Mouse (Mus musculus) hindbrain, postnatal 0 days (tissue): ENCODE data around the gene Adgrl2. TPM values are rescaled to one million over a fixed set of nuclear protein-coding genes. Genes with fewer than 3 reads are reported as not detected.

ENCODE experiments used
- ATAC-seq: fragments of 200-750 bp; cut with Nextera tagmentation; 2 replicates; pipeline ENCODE4 v1.8.0; 2017; ENCODE audit warnings: mild to moderate bottlenecking, moderate TSS enrichment, moderate library complexity
- DNase-seq: peaks from one replicate; pipeline ENCODE4 v3.0.0-alpha.2; 2015; ENCODE audit warnings: low spot score
- H3K27ac ChIP-seq: fragments of 300-500 bp; sonication (generic); 2 replicates; pipeline ENCODE4 v1.5.1; 2014; ENCODE audit warnings: mild to moderate bottlenecking
- H3K27me3 ChIP-seq: fragments of 300-500 bp; sonication (generic); 2 replicates; pipeline ENCODE4 v1.6.1; 2014; ENCODE audit warnings: low read length, mixed read lengths; ENCODE audit not compliant: insufficient read depth
- H3K36me3 ChIP-seq: fragments of 300-500 bp; sonication (generic); 2 replicates; pipeline ENCODE4 v1.6.1; 2014; ENCODE audit warnings: low read length, mixed read lengths; ENCODE audit not compliant: insufficient read depth
- H3K4me1 ChIP-seq: fragments of 300-500 bp; sonication (generic); 2 replicates; pipeline ENCODE4 v1.6.1; 2014; ENCODE audit warnings: antibody characterized with exemption, low read length, mixed read lengths; ENCODE audit not compliant: insufficient read depth
- H3K4me2 ChIP-seq: fragments of 300-500 bp; sonication (generic); 2 replicates; pipeline ENCODE4 v1.6.1; 2014; ENCODE audit warnings: low read depth, mild to moderate bottlenecking, low read length, moderate library complexity, mixed read lengths
- H3K4me3 ChIP-seq: fragments of 300-500 bp; sonication (generic); 2 replicates; pipeline ENCODE4 v1.5.1; 2014; ENCODE audit warnings: low read length
- H3K9ac ChIP-seq: fragments of 300-500 bp; sonication (generic); replicated peaks from 2 replicates; pipeline ENCODE4 v1.6.1; 2014; ENCODE audit warnings: mild to moderate bottlenecking, low read length, moderate library complexity, mixed read lengths
- H3K9me3 ChIP-seq: fragments of 300-500 bp; sonication (generic); 2 replicates; pipeline ENCODE4 v1.6.1; 2016; ENCODE audit warnings: low read length, mixed read lengths
- CTCF ChIP-seq: IDR thresholded peaks from 2 replicates; pipeline ENCODE4 v1.5.1; 2016; ENCODE audit warnings: antibody characterized with exemption, control low read depth, low read depth
- WGBS: fragments of 180-500 bp; shearing (Covaris S2); extraction: QIAGEN DNeasy Blood & Tissue Kit; methylation state at CpG from one replicate; pipeline ENCODE4 v1.1.7; 2014; 5-methylcytosine and 5-hydroxymethylcytosine counted together
- polyA plus RNA-seq: library from polyadenylated mRNA; unstranded; fragments of >200 nt; fragmentation: Nextera tagmentation; extraction: Ambion mirVana; gene quantifications from 2 replicates; pipeline ENCODE4 v1.2.1, GENCODE M21; 2015
- total RNA-seq: library from RNA; depleted of rRNA; stranded (reverse); fragments of >200 nt; gene quantifications from 2 replicates; pipeline ENCODE4 v1.2.3, GENCODE M21; 2014

Adgrl2 gene
- total and polyA plus RNA-seq, 2 experiments from 2014 or later, result 81.2 to 106 TPM

DNA sequence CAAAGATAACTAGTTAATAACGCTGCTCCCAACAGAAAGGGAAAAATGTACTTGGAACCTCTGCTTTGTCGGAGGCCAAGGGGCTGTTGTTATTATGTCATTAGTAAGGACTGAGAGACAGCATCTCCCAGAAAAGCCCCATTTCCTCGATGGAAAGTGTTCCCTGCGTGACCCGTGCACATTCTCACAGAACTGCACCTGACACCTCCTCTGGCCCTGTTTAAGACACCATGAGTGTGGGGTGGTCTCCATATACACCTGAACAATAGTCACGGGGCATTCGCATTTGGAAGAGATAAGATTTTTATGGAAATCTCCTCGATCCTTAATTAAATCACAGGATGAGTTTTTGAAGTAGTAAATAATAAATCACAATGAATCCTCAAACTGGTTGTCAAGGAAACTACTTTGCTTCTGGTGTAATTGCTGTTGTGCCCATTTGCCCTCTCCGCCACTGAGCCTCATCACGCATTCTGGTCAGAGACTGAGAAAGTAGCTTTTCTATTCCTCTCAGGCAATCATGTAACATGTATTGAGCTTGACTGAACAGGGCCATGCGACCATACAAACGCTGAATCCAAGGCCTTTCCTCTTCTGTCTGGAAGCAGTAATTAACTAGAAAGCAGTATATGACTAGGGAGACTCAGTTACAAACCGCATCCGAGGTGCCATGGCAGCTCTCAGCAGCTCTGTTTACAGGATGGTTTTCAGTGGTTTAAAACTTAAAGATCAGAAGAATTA lies 77.2 kb downstream of the Adgrl2 start:
- WGBS, result 50% methylated on average over 14 of the region's 14 CpGs
- Histone ChIP-seq H3K4me3 (no peak overlapping the region), H3K27me3 (no peaks in the 10 kb centered on the region), H3K4me2 (no peak overlapping the region), H3K9me3 (no peaks in the 10 kb centered on the region), H3K9ac (no peak overlapping the region), H3K36me3 (no peaks in the 10 kb centered on the region), H3K4me1 (no peaks in the 10 kb centered on the region; the same call in 1 of the 2 replicates), H3K27ac (no peak overlapping the region)
- ATAC-seq, result no peak
- no peak for DNase-seq
- TF ChIP-seq CTCF, result no peak

DNA sequence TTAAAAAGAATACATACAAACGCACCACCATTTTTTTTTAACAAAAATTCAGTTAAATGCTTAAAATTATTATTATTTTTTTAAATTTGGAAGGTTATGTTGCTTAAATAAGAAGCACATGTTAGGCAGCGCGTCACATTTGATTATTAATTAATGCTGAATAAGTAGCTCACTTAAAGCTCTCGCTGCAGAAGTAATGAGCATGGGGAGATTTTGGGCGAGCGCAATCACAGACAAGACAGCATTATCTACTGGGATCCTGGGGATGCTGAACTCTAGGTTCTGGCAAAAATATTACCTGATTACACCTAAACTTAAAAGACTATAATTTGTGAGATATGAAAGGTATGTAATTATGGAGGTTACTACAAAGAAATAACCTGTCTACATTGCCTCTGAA lies 77.8 kb downstream of the Adgrl2 start:
- Histone ChIP-seq H3K4me3 (no peak overlapping the region), H3K27ac (no peak overlapping the region), H3K27me3 (no peaks in the 10 kb centered on the region), H3K4me1 (no peaks in the 10 kb centered on the region; the same call in 1 of the 2 replicates), H3K4me2 (no peak overlapping the region), H3K36me3 (no peaks in the 10 kb centered on the region), H3K9me3 (no peaks in the 10 kb centered on the region), H3K9ac (no peak overlapping the region)
- WGBS, result 63% methylated on average over 6 of the region's 6 CpGs
- DNase-seq (no peak), ATAC-seq (no peak)
- TF ChIP-seq CTCF, result no peak

GRCm38 (mm10) chr3:148907873-148908272 lies 82.5 kb downstream of the Adgrl2 start:
- DNase-seq, result no peak
- no peaks in the 10 kb centered on the region for H3K27me3 ChIP-seq
- 64% methylated on average over 3 of the region's 3 CpGs for WGBS
- no peak for ATAC-seq
- H3K9me3 ChIP-seq, result no peaks in the 10 kb centered on the region
- no peak overlapping the region for H3K4me3 ChIP-seq
- H3K9ac ChIP-seq, result no peak overlapping the region
- no peaks in the 10 kb centered on the region; the same call in none of the 2 replicates for H3K4me1 ChIP-seq
- H3K4me2 ChIP-seq, result no peak overlapping the region
- H3K27ac ChIP-seq, result no peak overlapping the region
- no peaks in the 10 kb centered on the region for H3K36me3 ChIP-seq
- no peak for TF ChIP-seq CTCF

DNA sequence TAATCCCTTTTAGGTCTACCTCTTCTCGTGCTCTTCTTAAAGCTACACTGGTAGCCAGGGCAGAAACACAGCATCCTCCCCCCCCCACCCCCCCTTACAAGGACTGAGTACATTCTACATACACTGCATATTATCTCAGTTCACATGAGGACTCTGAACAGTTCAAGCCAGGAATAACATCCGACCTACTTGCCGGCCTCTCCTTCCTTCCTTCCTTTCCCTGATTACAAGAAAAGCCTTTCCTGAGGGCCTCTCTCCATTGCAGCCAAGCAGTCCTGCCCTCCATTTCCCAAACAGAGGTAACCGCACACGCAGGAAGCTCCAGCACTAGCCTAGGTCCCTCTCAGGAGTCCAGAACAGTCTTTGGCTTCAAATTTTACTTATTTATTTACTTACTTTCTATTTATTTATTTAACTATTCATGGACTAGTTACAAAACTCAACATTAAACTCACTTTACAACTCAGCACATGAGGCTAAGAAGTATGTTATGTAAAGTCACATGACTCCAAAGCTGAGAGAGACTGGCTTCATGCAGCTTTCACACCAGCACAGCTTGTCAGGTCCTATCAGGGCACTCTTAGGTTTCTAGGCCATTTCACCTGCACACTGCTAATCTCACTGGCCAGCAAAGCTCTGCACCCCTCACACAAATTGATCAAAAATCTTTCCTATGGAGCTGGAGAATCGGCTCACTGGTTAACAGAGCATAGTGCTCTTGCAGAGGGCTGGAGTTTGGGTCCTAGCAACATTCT lies 83.2 kb downstream of the Adgrl2 start:
- no peaks in the 10 kb centered on the region for H3K27me3 ChIP-seq
- TF ChIP-seq CTCF, result no peak
- no peaks in the 10 kb centered on the region; the same call in 1 of the 2 replicates for H3K4me1 ChIP-seq
- no peak overlapping the region for H3K9ac ChIP-seq
- DNase-seq (no peak), ATAC-seq (no peak)
- H3K9me3 ChIP-seq, result no peaks in the 10 kb centered on the region
- H3K27ac ChIP-seq, result no peak overlapping the region
- H3K4me2 ChIP-seq, result no peak overlapping the region
- WGBS, result 75% methylated on average over 6 of the region's 6 CpGs
- no peak overlapping the region for H3K4me3 ChIP-seq
- H3K36me3 ChIP-seq, result no peaks in the 10 kb centered on the region

GRCm38 (mm10) chr3:148905906-148906779 lies 84.2 kb downstream of the Adgrl2 start:
- WGBS, result 69% methylated on average over 13 of the region's 13 CpGs
- no peak overlapping the region for H3K4me3 ChIP-seq
- H3K9ac ChIP-seq, result no peak overlapping the region
- ATAC-seq, result no peak
- no peak overlapping the region for H3K27ac ChIP-seq
- DNase-seq, result no peak
- H3K36me3 ChIP-seq, result no peaks in the 10 kb centered on the region
- no peak for TF ChIP-seq CTCF
- no peak overlapping the region for H3K4me2 ChIP-seq
- no peaks in the 10 kb centered on the region for H3K27me3 ChIP-seq
- no peaks in the 10 kb centered on the region; the same call in 1 of the 2 replicates for H3K4me1 ChIP-seq
- no peaks in the 10 kb centered on the region for H3K9me3 ChIP-seq

DNA sequence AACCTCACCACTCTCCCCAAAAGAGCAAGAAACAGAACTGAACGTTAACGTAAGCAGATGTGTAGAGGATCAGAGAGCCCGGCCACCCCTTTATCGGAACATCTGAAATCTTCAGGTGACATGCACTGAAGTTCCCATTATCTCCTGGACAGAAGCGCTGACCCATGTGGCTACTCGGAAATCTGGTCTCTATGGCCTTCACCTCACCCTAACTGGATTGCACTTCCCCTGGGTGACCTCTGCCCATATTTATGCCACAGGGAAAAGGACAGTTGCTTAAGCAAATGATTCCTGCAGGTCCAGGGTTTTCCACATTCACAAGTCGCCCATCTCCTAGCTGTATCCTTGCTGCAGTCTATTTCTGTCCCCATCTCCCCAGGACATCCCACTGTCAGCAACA lies 84.9 kb downstream of the Adgrl2 start:
- ATAC-seq (no peak), DNase-seq (no peak)
- no peaks in the 10 kb centered on the region for H3K9me3 ChIP-seq
- 78% methylated on average over 7 of the region's 7 CpGs for WGBS
- no peak for TF ChIP-seq CTCF
- no peak overlapping the region for H3K27ac ChIP-seq
- H3K4me3 ChIP-seq, result no peak overlapping the region
- no peak overlapping the region for H3K4me2 ChIP-seq
- H3K9ac ChIP-seq, result no peak overlapping the region
- H3K4me1 ChIP-seq, result no peaks in the 10 kb centered on the region; the same call in 1 of the 2 replicates
- H3K36me3 ChIP-seq, result no peaks in the 10 kb centered on the region
- H3K27me3 ChIP-seq, result no peaks in the 10 kb centered on the region
